Mouse (Mus musculus) olfactory bulb, adult 2 months (tissue): ENCODE results near the gene Il2rb. TPM values are rescaled to one million over a fixed set of nuclear protein-coding genes. Genes with fewer than 3 reads are reported as not detected.
A peak's percentile ranks its signal among the peaks of the same experiment; 100 is the strongest.

ENCODE experiments used
- H3K27ac ChIP-seq: fragments of 200-500 bp; 2 replicates; pipeline ENCODE4 v1.5.1; 2012; ENCODE audit warnings: low read depth, low read length; ENCODE audit not compliant: insufficient read depth
- H3K4me1 ChIP-seq: fragments of 200-500 bp; 2 replicates; pipeline ENCODE4 v1.6.1; 2012; ENCODE audit warnings: low read length; ENCODE audit not compliant: control insufficient read depth, insufficient read depth
- H3K4me3 ChIP-seq: fragments of 200-500 bp; 2 replicates; pipeline ENCODE4 v1.5.1; 2012; ENCODE audit warnings: mild to moderate bottlenecking, low read depth, low read length, moderate library complexity; ENCODE audit not compliant: insufficient read depth
- CTCF ChIP-seq: fragments of 200-500 bp; IDR thresholded peaks from 2 replicates; pipeline ENCODE4 v1.5.1; 2012; ENCODE audit warnings: low read depth, mild to moderate bottlenecking, low read length, moderate library complexity; ENCODE audit not compliant: insufficient read depth
- POLR2A ChIP-seq: fragments of 200-500 bp; IDR thresholded peaks from 2 replicates; pipeline ENCODE4 v1.6.1; 2012; ENCODE audit warnings: mild to moderate bottlenecking, low read depth, low read length, moderate library complexity; ENCODE audit not compliant: insufficient read depth
- WGBS: fragments of 180-500 bp; shearing (Covaris S2); methylation state at CpG from one replicate; pipeline ENCODE4 v1.1.7; 2018; 5-methylcytosine and 5-hydroxymethylcytosine counted together
- polyA plus RNA-seq: library from polyadenylated mRNA; stranded (reverse); fragments of >200 nt; gene quantifications from 2 replicates; pipeline ENCODE4 v1.2.4, GENCODE M21; 2012; ENCODE audit warnings: low replicate concordance; ENCODE audit not compliant: missing spikeins, insufficient read depth, insufficient read length

Il2rb gene
- polyA plus RNA-seq, 1 experiment: not detected

GRCm38 (mm10) chr15:78449131-78449530, 45.9 kb downstream of the Il2rb start:
- peak overlapping the region; percentile 47 for H3K27ac ChIP-seq
- H3K4me3 ChIP-seq: no peak overlapping the region
- peaks cover 32% of the 10 kb centered on the region for H3K4me1 ChIP-seq
- WGBS: 81% methylated on average over 6 of the region's 6 CpGs
- TF ChIP-seq POLR2A: no peak
- no peak for TF ChIP-seq CTCF

GRCm38 (mm10) chr15:78447746-78448535, 47.1 kb downstream of the Il2rb start:
- under 1% methylated on average over 22 of the region's 22 CpGs for WGBS
- TF ChIP-seq POLR2A (no peak), CTCF (peak; percentile 81)
- no peak overlapping the region for H3K4me3 ChIP-seq
- peak overlapping the region; percentile 76 for H3K27ac ChIP-seq
- H3K4me1 ChIP-seq: peaks cover 36% of the 10 kb centered on the region

DNA sequence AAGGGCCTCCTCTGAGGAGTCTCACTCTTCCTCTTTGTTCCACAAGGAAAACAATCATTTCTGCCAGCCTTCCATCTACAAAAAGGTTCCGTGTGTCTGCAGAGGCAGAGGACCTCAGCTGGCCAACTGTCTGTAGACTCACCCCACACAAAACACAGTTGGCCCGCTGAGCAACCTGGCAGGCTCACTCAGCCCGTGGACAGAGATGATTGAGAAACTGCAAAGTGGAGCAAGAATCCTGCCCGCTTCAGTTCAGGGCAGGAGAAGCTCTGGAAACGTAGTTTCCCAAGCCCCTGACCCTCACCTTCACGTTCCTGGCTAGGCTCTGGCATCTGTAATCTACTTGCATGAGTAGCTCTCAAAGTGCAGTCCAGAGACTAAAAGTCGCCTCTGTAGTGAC, 48.0 kb downstream of the Il2rb start:
- Histone ChIP-seq H3K4me1 (peaks cover 36% of the 10 kb centered on the region), H3K4me3 (no peak overlapping the region), H3K27ac (no peak overlapping the region)
- WGBS: 32% methylated on average over 7 of the region's 7 CpGs
- TF ChIP-seq POLR2A (no peak), CTCF (no peak)

DNA sequence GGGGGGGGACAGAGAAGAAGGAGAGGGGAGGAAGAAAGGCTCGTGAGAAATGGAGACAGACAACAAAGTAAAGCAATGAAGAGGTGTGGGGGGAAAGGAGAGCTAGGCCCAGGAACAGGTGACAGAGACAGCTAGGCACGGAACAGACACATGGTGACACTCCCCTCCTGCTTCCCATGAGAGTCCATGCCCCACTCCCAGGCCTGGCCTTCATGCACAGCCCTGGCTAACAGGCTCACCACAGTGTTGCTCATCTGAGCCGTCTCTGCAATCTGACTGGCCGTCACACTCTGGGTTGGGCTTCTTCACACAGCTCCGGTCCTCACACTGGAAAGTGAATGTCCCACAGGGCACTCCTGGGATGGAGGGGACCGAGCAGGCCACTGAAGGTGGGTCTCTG, 51.2 kb downstream of the Il2rb start:
- WGBS: 74% methylated on average over 6 of the region's 6 CpGs
- Histone ChIP-seq H3K4me3 (no peak overlapping the region), H3K4me1 (peaks cover 39% of the 10 kb centered on the region), H3K27ac (no peak overlapping the region)
- no peak for TF ChIP-seq POLR2A
- TF ChIP-seq CTCF: no peak

DNA sequence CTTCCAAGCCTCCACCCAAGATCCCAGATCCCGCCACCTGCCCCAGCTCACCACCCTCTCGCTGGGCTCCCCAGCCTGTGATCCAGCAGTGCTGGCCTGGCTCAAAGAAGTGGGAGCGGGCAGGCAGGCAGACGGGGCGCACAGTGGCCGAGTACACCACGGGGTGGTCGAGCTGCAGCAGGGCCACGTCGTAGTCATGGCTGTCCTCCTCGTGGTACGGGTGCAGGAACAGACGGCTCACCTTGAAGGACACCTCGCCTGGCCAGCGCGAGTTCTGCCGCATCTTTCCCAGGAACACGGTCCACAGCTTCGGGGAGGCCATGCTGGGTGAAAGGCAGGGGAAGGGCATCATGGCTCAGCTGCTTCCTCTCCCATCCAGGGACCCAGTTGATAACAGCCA, 52.8 kb downstream of the Il2rb start:
- H3K27ac ChIP-seq: no peak overlapping the region
- H3K4me1 ChIP-seq: peaks cover 50% of the 10 kb centered on the region
- WGBS: 93% methylated on average over 19 of the region's 19 CpGs
- TF ChIP-seq CTCF (no peak), POLR2A (no peak)
- H3K4me3 ChIP-seq: no peak overlapping the region

- no peak for TF ChIP-seq POLR2A
- TF ChIP-seq CTCF: no peak
- H3K4me3 ChIP-seq: no peak overlapping the region
- H3K4me1 ChIP-seq: peaks cover 71% of the 10 kb centered on the region
- H3K27ac ChIP-seq: no peak overlapping the region
- WGBS: 75% methylated on average over 9 of the region's 9 CpGs
Observed at GRCm38 (mm10) chr15:78438973-78439372, 56.1 kb downstream of the Il2rb start.

- no peak overlapping the region for H3K4me3 ChIP-seq
- TF ChIP-seq CTCF (no peak), POLR2A (no peak)
- no peak overlapping the region for H3K27ac ChIP-seq
- WGBS: 63% methylated on average over 8 of the region's 8 CpGs
- peaks cover 69% of the 10 kb centered on the region for H3K4me1 ChIP-seq
Observed at GRCm38 (mm10) chr15:78438505-78438904, 56.6 kb downstream of the Il2rb start.

DNA sequence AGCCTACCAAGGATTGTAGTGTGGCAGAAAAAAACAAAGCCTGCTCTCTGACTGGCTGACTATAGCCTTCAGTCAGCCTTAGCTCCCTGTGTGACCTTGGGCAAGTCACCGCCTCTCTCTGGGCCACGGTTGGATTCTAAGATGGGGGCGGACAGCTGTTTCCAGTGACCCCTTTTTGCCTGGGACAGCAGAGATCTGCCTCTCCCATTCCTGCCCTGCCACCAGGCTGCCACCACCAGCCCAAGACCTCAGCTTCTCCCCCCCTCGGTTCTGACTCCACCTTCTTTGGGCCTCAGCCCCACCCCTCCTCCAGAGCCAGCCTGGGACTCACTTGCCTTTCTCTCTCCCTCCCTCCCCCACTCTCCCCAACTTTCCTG, 57.1 kb downstream of the Il2rb start:
- H3K4me3 ChIP-seq: no peak overlapping the region
- peak overlapping the region; percentile 13; the same call in 1 of the 2 replicates for H3K27ac ChIP-seq
- 42% methylated on average over 4 of the region's 4 CpGs for WGBS
- peaks cover 69% of the 10 kb centered on the region for H3K4me1 ChIP-seq
- TF ChIP-seq POLR2A (no peak), CTCF (no peak)

DNA sequence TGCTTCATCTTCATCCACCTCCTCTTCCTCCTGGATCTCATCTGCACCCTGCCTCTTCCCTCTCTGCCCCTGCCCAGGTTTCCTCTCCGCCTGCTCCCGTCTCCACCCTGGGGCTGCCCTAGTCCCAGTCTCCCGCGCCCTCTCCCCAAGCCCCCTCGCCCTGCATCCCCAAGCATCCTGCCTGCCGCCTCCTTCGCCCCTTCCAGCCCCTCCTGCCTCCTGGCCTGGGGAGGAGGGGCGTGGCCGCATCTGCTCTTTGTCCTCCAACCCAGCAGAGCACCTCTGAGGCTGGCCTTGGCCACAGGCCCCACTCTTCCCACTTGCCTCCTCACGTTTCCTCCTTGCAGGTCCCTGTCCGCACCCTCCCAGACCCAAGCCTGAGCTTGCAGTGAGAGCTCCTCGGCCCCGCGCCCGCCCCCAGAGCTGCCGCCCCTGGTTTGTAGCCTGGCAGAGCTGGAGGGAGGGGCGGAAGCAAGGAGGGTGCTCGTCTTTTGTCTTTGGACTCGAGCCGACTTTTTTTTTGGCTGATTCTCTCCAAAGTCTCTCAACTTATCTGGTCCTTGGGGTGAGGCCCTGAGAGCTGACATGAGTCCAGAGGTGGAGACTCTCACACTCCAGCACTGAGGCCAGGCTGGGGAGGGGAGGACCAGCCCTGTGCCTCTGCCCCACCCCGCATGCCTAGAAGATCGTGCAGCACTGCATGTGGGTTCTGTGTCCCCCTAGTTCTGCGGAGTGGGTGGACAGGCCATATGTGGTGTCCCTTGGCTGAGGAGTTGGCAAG, 57.6 kb downstream of the Il2rb start:
- no peak for TF ChIP-seq CTCF
- TF ChIP-seq POLR2A: 0 out of 2 replicates have a peak, but pooled peaks have one; percentile 5
- WGBS: 19% methylated on average over 23 of the region's 23 CpGs
- H3K4me3 ChIP-seq: peak overlapping the region; percentile 0; the same call in 1 of the 2 replicates
- H3K27ac ChIP-seq: peak overlapping the region; percentile 93
- peaks cover 69% of the 10 kb centered on the region for H3K4me1 ChIP-seq
